Mouse (Mus musculus): ENCODE results near the gene Acox1.

- TF ChIP-seq POLR2A (IDR thresholded peaks at IDR 0.05; ENCODE audit: insufficient read depth, low read length) (no peak), CTCF (IDR thresholded peaks at IDR 0.05; ENCODE audit: low read depth, low read length) (no peak), EP300 (IDR thresholded peaks at IDR 0.05; ENCODE audit: insufficient read depth, low read depth, low read length) (no peak)
These were observed 33.6 kb upstream of the Acox1 start for GRCm38 (mm10) chr11:116232427-116232826.

Measured in ES-Bruce4 (cell line).